Mouse (Mus musculus): ENCODE data around the gene Nf1. TPM values are rescaled to one million over a fixed set of nuclear protein-coding genes. Genes with fewer than 3 reads are reported as not detected.
A peak's percentile ranks its signal among the peaks of the same experiment; 100 is the strongest.

The Nf1 gene
- polyA plus RNA-seq, 1 experiment: 8.0 TPM

GRCm38 (mm10) chr11:79593495-79593894 lies 254.0 kb downstream of the Nf1 start:
- Histone ChIP-seq H3K79me3 (ENCODE audit: low read depth) (no peaks in the 10 kb centered on the region), H3K4me3 (ENCODE audit: insufficient read depth, poor library complexity, severe bottlenecking) (no peak overlapping the region), H3ac (ENCODE audit: control insufficient read depth, insufficient read length, low read depth) (no peak overlapping the region), H3K79me2 (ENCODE audit: control insufficient read depth, insufficient read depth) (no peaks in the 10 kb centered on the region), H3K27me3 (ENCODE audit: control insufficient read depth, insufficient read depth, insufficient read length) (peaks cover 56% of the 10 kb centered on the region), H3K36me3 (ENCODE audit: control insufficient read depth, insufficient read depth) (no peaks in the 10 kb centered on the region)
- peak; percentile 87 for TF ChIP-seq MYOD1 (IDR thresholded peaks at IDR 0.05; ENCODE audit: control insufficient read depth, insufficient read length, low read depth)
- TF ChIP-seq CEBPB (IDR thresholded peaks at IDR 0.05; ENCODE audit: low read depth): no peak

- Histone ChIP-seq H3K79me3 (ENCODE audit: low read depth) (no peaks in the 10 kb centered on the region), H3K79me2 (ENCODE audit: control insufficient read depth, insufficient read depth) (no peaks in the 10 kb centered on the region), H3K27me3 (ENCODE audit: control insufficient read depth, insufficient read depth, insufficient read length) (no peaks in the 10 kb centered on the region), H3ac (ENCODE audit: control insufficient read depth, insufficient read length, low read depth) (no peak overlapping the region), H3K4me3 (ENCODE audit: insufficient read depth, poor library complexity, severe bottlenecking) (no peak overlapping the region), H3K36me3 (ENCODE audit: control insufficient read depth, insufficient read depth) (no peaks in the 10 kb centered on the region)
- TF ChIP-seq USF1 (IDR thresholded peaks at IDR 0.05; ENCODE audit: low read depth): no peak
- no peak for TF ChIP-seq FOSL1 (IDR thresholded peaks at IDR 0.05; ENCODE audit: insufficient read depth, low read length, poor library complexity, severe bottlenecking)
- no peak for TF ChIP-seq MYOG (IDR thresholded peaks at IDR 0.05; ENCODE audit: control insufficient read depth, extremely low read depth, insufficient read length)
- no peak for TF ChIP-seq MAX (IDR thresholded peaks at IDR 0.05)
- TF ChIP-seq CTCF (IDR thresholded peaks at IDR 0.05; ENCODE audit: control insufficient read depth, insufficient read depth, insufficient read length): no peak
- TF ChIP-seq MYOD1 (IDR thresholded peaks at IDR 0.05; ENCODE audit: control insufficient read depth, insufficient read length, low read depth): no peak
Measured at GRCm38 (mm10) chr11:79610454-79610853, 271.0 kb downstream of the Nf1 start.

- Histone ChIP-seq H3K27me3 (ENCODE audit: control insufficient read depth, insufficient read depth, insufficient read length) (no peaks in the 10 kb centered on the region), H3K79me2 (ENCODE audit: control insufficient read depth, insufficient read depth) (no peaks in the 10 kb centered on the region), H3K79me3 (ENCODE audit: low read depth) (no peaks in the 10 kb centered on the region), H3ac (ENCODE audit: control insufficient read depth, insufficient read length, low read depth) (no peak overlapping the region), H3K4me3 (ENCODE audit: insufficient read depth, poor library complexity, severe bottlenecking) (no peak overlapping the region), H3K36me3 (ENCODE audit: control insufficient read depth, insufficient read depth) (no peaks in the 10 kb centered on the region)
- peak; percentile 19 for TF ChIP-seq FOSL1 (IDR thresholded peaks at IDR 0.05; ENCODE audit: insufficient read depth, low read length, poor library complexity, severe bottlenecking)
- TF ChIP-seq MYOD1 (IDR thresholded peaks at IDR 0.05; ENCODE audit: control insufficient read depth, insufficient read length, low read depth): no peak
Measured at GRCm38 (mm10) chr11:79611011-79611666, 271.6 kb downstream of the Nf1 start.

- Histone ChIP-seq H3K79me3 (ENCODE audit: low read depth) (no peaks in the 10 kb centered on the region), H3K79me2 (ENCODE audit: control insufficient read depth, insufficient read depth) (no peaks in the 10 kb centered on the region), H3K27me3 (ENCODE audit: control insufficient read depth, insufficient read depth, insufficient read length) (no peaks in the 10 kb centered on the region), H3ac (ENCODE audit: control insufficient read depth, insufficient read length, low read depth) (no peak overlapping the region), H3K36me3 (ENCODE audit: control insufficient read depth, insufficient read depth) (no peaks in the 10 kb centered on the region), H3K4me3 (ENCODE audit: insufficient read depth, poor library complexity, severe bottlenecking) (no peak overlapping the region)
- TF ChIP-seq FOSL1 (IDR thresholded peaks at IDR 0.05; ENCODE audit: insufficient read depth, low read length, poor library complexity, severe bottlenecking) (no peak), MYOD1 (IDR thresholded peaks at IDR 0.05; ENCODE audit: control insufficient read depth, insufficient read length, low read depth) (no peak), CTCF (IDR thresholded peaks at IDR 0.05; ENCODE audit: control insufficient read depth, insufficient read depth, insufficient read length) (no peak), MYOG (IDR thresholded peaks at IDR 0.05; ENCODE audit: control insufficient read depth, extremely low read depth, insufficient read length) (no peak), MAX (IDR thresholded peaks at IDR 0.05) (no peak), USF1 (IDR thresholded peaks at IDR 0.05; ENCODE audit: low read depth) (no peak), CEBPB (IDR thresholded peaks at IDR 0.05; ENCODE audit: low read depth) (no peak)
Measured at GRCm38 (mm10) chr11:79612046-79612600, 272.6 kb downstream of the Nf1 start.

GRCm38 (mm10) chr11:79613084-79613483 lies 273.6 kb downstream of the Nf1 start:
- no peak for TF ChIP-seq CTCF (IDR thresholded peaks at IDR 0.05; ENCODE audit: control insufficient read depth, insufficient read depth, insufficient read length)
- TF ChIP-seq MAX (IDR thresholded peaks at IDR 0.05): no peak
- no peak for TF ChIP-seq MYOG (IDR thresholded peaks at IDR 0.05; ENCODE audit: control insufficient read depth, extremely low read depth, insufficient read length)
- TF ChIP-seq MYOD1 (IDR thresholded peaks at IDR 0.05; ENCODE audit: control insufficient read depth, insufficient read length, low read depth): no peak
- no peak for TF ChIP-seq CEBPB (IDR thresholded peaks at IDR 0.05; ENCODE audit: low read depth)
- no peak for TF ChIP-seq FOSL1 (IDR thresholded peaks at IDR 0.05; ENCODE audit: insufficient read depth, low read length, poor library complexity, severe bottlenecking)
- no peak for TF ChIP-seq USF1 (IDR thresholded peaks at IDR 0.05; ENCODE audit: low read depth)
- Histone ChIP-seq H3K79me2 (ENCODE audit: control insufficient read depth, insufficient read depth) (no peaks in the 10 kb centered on the region), H3K4me3 (ENCODE audit: insufficient read depth, poor library complexity, severe bottlenecking) (no peak overlapping the region), H3K36me3 (ENCODE audit: control insufficient read depth, insufficient read depth) (no peaks in the 10 kb centered on the region), H3K27me3 (ENCODE audit: control insufficient read depth, insufficient read depth, insufficient read length) (no peaks in the 10 kb centered on the region), H3K79me3 (ENCODE audit: low read depth) (no peaks in the 10 kb centered on the region), H3ac (ENCODE audit: control insufficient read depth, insufficient read length, low read depth) (no peak overlapping the region)

GRCm38 (mm10) chr11:79613711-79614110 lies 274.2 kb downstream of the Nf1 start:
- H3K36me3 ChIP-seq (ENCODE audit: control insufficient read depth, insufficient read depth): no peaks in the 10 kb centered on the region
- H3ac ChIP-seq (ENCODE audit: control insufficient read depth, insufficient read length, low read depth): no peak overlapping the region
- TF ChIP-seq MYOD1 (IDR thresholded peaks at IDR 0.05; ENCODE audit: control insufficient read depth, insufficient read length, low read depth): no peak
- TF ChIP-seq MAX (IDR thresholded peaks at IDR 0.05): no peak
- no peak for TF ChIP-seq USF1 (IDR thresholded peaks at IDR 0.05; ENCODE audit: low read depth)
- TF ChIP-seq CEBPB (IDR thresholded peaks at IDR 0.05; ENCODE audit: low read depth): no peak
- TF ChIP-seq FOSL1 (IDR thresholded peaks at IDR 0.05; ENCODE audit: insufficient read depth, low read length, poor library complexity, severe bottlenecking): no peak
- TF ChIP-seq MYOG (IDR thresholded peaks at IDR 0.05; ENCODE audit: control insufficient read depth, extremely low read depth, insufficient read length): no peak
- no peak for TF ChIP-seq CTCF (IDR thresholded peaks at IDR 0.05; ENCODE audit: control insufficient read depth, insufficient read depth, insufficient read length)
- H3K79me2 ChIP-seq (ENCODE audit: control insufficient read depth, insufficient read depth): no peaks in the 10 kb centered on the region
- no peak overlapping the region for H3K4me3 ChIP-seq (ENCODE audit: insufficient read depth, poor library complexity, severe bottlenecking)
- H3K79me3 ChIP-seq (ENCODE audit: low read depth): no peaks in the 10 kb centered on the region
- no peaks in the 10 kb centered on the region for H3K27me3 ChIP-seq (ENCODE audit: control insufficient read depth, insufficient read depth, insufficient read length)
